Mouse (Mus musculus) hindbrain, embryonic 10.5 days (tissue): Measurements from ENCODE around the gene Rin1. TPM values are rescaled to one million over a fixed set of nuclear protein-coding genes. Genes with fewer than 3 reads are reported as not detected.

ENCODE experiments used
- DNase-seq: peaks from one replicate; pipeline ENCODE4 v3.0.0-alpha.2; 2017; ENCODE audit warnings: low spot score
- H3K27ac ChIP-seq: fragments of 300-500 bp; sonication (generic); 2 replicates; pipeline ENCODE4 v1.5.1; 2016; ENCODE audit warnings: mild to moderate bottlenecking, moderate library complexity
- H3K27me3 ChIP-seq: fragments of 300-500 bp; sonication (generic); 2 replicates; pipeline ENCODE4 v1.6.1; 2016; ENCODE audit warnings: mild to moderate bottlenecking; ENCODE audit not compliant: poor library complexity, insufficient read depth, severe bottlenecking
- H3K36me3 ChIP-seq: fragments of 300-500 bp; sonication (generic); 2 replicates; pipeline ENCODE4 v1.6.1; 2016; ENCODE audit warnings: mild to moderate bottlenecking, moderate library complexity
- H3K4me1 ChIP-seq: fragments of 300-500 bp; sonication (generic); replicated peaks from 2 replicates; pipeline ENCODE4 v1.6.1; 2016; ENCODE audit warnings: mild to moderate bottlenecking
- H3K4me3 ChIP-seq: fragments of 300-500 bp; sonication (generic); 2 replicates; pipeline ENCODE4 v1.5.1; 2016; ENCODE audit warnings: mild to moderate bottlenecking, moderate library complexity
- H3K9me3 ChIP-seq: fragments of 300-500 bp; sonication (generic); 2 replicates; pipeline ENCODE4 v1.6.1; 2016; ENCODE audit warnings: mild to moderate bottlenecking, moderate library complexity
- WGBS: fragments of 180-500 bp; shearing (Covaris S2); methylation state at CpG from one replicate; pipeline ENCODE4 v1.1.7; 2016; 5-methylcytosine and 5-hydroxymethylcytosine counted together
- polyA plus RNA-seq: library from polyadenylated mRNA; unstranded; fragments of >200 nt; fragmentation: Nextera tagmentation; extraction: Ambion mirVana; gene quantifications from 2 replicates; pipeline ENCODE4 v1.2.1, GENCODE M21; 2016

The Rin1 gene
- polyA plus RNA-seq, 1 experiment from 2014 or later: 3.0 TPM

DNA sequence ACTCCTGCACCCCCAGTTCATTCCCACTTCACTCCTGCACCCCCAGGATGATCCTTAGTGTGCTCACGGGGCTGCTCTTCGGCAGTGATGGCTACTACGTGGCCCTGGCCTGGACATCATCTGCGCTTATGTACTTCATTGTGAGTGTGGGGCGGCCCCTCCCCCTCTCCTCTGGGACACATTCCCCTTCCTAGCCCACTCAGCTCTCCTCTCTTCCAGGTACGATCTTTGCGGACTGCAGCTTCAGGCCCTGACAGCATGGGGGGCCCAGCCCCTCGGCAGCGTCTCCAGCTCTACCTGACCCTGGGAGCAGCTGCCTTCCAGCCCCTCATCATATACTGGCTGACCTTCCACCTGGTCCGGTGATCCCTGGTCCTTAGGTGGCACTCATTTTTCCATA, 41.8 kb downstream of the Rin1 start:
- H3K27ac ChIP-seq: no peak overlapping the region
- peaks cover 43% of the 10 kb centered on the region for H3K36me3 ChIP-seq
- peaks cover 61% of the 10 kb centered on the region for H3K4me1 ChIP-seq
- H3K27me3 ChIP-seq: 0 out of 2 replicates have a peak, but pooled peaks cover 1% of the 10 kb centered on the region
- DNase-seq: no peak
- 92% methylated on average over 10 of the region's 10 CpGs for WGBS
- no peaks in the 10 kb centered on the region for H3K9me3 ChIP-seq
- H3K4me3 ChIP-seq: no peak overlapping the region

GRCm38 (mm10) chr19:5093481-5094242, 43.4 kb downstream of the Rin1 start:
- Histone ChIP-seq H3K27me3 (0 out of 2 replicates have a peak, but pooled peaks cover 4% of the 10 kb centered on the region), H3K9me3 (no peaks in the 10 kb centered on the region), H3K4me1 (peaks cover 66% of the 10 kb centered on the region), H3K4me3 (peak overlapping the region; percentile 71), H3K27ac (no peak overlapping the region), H3K36me3 (peaks cover 43% of the 10 kb centered on the region)
- no peak for DNase-seq
- WGBS: 74% methylated on average over 12 of the region's 12 CpGs

DNA sequence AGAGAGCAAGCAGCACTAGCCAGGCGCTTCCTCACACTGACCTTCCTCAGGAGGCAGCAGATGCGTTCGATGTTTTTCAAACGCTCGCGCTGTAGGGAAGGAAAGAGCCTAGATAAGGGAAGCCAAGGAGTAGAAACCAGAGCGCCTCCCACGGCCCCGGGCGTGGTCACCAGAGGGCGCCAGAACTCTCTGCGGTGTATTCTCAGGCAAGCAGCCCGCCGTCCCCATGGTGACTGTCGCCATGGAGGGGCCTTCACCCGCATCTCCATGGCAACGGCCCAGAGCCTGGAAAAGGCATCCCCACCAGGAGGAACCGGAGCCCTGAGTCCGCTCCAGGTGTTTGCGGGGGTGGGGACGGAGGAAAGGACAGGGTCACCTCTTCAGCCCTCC, 44.0 kb downstream of the Rin1 start:
- Histone ChIP-seq H3K9me3 (no peaks in the 10 kb centered on the region), H3K27me3 (0 out of 2 replicates have a peak, but pooled peaks cover 4% of the 10 kb centered on the region), H3K4me1 (peaks cover 66% of the 10 kb centered on the region), H3K27ac (peak overlapping the region; percentile 94; the same call in 1 of the 2 replicates), H3K4me3 (peak overlapping the region; percentile 71), H3K36me3 (peaks cover 44% of the 10 kb centered on the region)
- peak; percentile 98 for DNase-seq
- WGBS: under 1% methylated on average over 21 of the region's 21 CpGs

DNA sequence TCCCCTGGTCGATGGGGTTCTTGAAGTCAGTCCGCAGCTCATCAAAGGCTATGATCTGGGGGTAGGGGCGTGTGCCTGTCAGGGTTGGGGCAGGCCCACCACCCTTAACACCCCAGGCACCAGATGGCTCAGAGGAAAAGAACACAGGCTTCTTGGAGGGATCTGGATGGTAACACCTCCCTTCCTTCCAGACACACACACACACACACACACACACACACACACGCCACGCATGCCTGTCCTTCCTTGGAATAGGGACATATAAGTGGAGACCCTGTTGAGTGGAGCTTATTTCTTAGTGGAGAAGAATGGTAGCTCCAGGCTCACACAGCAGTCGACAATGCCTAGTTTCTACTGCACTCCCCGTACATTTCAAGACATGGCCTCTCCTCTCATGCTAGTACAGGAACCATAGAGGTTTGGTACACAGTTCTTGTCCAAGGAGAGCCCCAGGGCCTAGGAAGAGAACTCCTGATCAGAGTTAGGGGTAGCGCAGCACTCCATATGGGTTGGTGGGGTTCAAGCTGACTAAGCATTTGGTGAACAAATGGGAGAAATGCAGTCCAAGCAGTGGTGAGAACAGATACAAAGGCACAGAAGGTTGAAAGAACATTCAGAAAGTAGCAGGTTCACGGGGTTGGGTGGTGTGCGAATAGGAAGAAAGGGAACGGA, 44.6 kb downstream of the Rin1 start:
- peak overlapping the region; percentile 94 for H3K27ac ChIP-seq
- peaks cover 45% of the 10 kb centered on the region for H3K36me3 ChIP-seq
- H3K4me1 ChIP-seq: peaks cover 67% of the 10 kb centered on the region
- peak; percentile 30 for DNase-seq
- WGBS: 37% methylated on average over 11 of the region's 11 CpGs
- H3K9me3 ChIP-seq: no peaks in the 10 kb centered on the region
- H3K4me3 ChIP-seq: peak overlapping the region; percentile 71
- H3K27me3 ChIP-seq: peaks cover 9% of the 10 kb centered on the region; the same call in 1 of the 2 replicates

GRCm38 (mm10) chr19:5095887-5096474, 45.7 kb downstream of the Rin1 start:
- Histone ChIP-seq H3K9me3 (no peaks in the 10 kb centered on the region), H3K27ac (peak overlapping the region; percentile 94), H3K4me3 (peak overlapping the region; percentile 71), H3K4me1 (peaks cover 70% of the 10 kb centered on the region), H3K36me3 (peaks cover 45% of the 10 kb centered on the region), H3K27me3 (peaks cover 12% of the 10 kb centered on the region; the same call in 1 of the 2 replicates)
- peak; percentile 41 for DNase-seq
- 9% methylated on average over 9 of the region's 9 CpGs for WGBS

GRCm38 (mm10) chr19:5097521-5098362, 47.5 kb downstream of the Rin1 start:
- 2% methylated on average over 31 of the region's 31 CpGs for WGBS
- H3K9me3 ChIP-seq: no peaks in the 10 kb centered on the region
- peak overlapping the region; percentile 71 for H3K4me3 ChIP-seq
- H3K36me3 ChIP-seq: peaks cover 45% of the 10 kb centered on the region
- peaks cover 12% of the 10 kb centered on the region; the same call in 1 of the 2 replicates for H3K27me3 ChIP-seq
- peaks cover 70% of the 10 kb centered on the region for H3K4me1 ChIP-seq
- H3K27ac ChIP-seq: peak overlapping the region; percentile 94
- peak; percentile 44 for DNase-seq

GRCm38 (mm10) chr19:5098363-5099143, 48.3 kb downstream of the Rin1 start, which contains the start of gene Cnih2:
Gene Cnih2 (minus strand): TSS chr19:5098521.
- Histone ChIP-seq H3K27ac (peak within 1 kb of the TSS; percentile 94), H3K9me3 (no peaks in the 10 kb centered on the region), H3K27me3 (peaks cover 12% of the 10 kb centered on the region; the same call in 1 of the 2 replicates), H3K4me3 (peak within 1 kb of the TSS; percentile 71), H3K36me3 (peaks cover 45% of the 10 kb centered on the region), H3K4me1 (peaks cover 67% of the 10 kb centered on the region)
- peak; percentile 73 for DNase-seq
- WGBS: 3% methylated on average over 33 of the region's 48 CpGs

- Histone ChIP-seq H3K27ac (peak overlapping the region; percentile 97), H3K27me3 (no peaks in the 10 kb centered on the region), H3K4me3 (peak overlapping the region; percentile 91), H3K4me1 (peaks cover 35% of the 10 kb centered on the region), H3K36me3 (peaks cover 77% of the 10 kb centered on the region), H3K9me3 (no peaks in the 10 kb centered on the region)
- no peak for DNase-seq
- WGBS: 26% methylated on average over 9 of the region's 9 CpGs
Measured at GRCm38 (mm10) chr19:5106074-5106473, 55.8 kb downstream of the Rin1 start.

Other genes with a start within 250 kb of the Rin1 start
- 26.7 and 30.0 TPM in 2 replicates for gene Gm21992, start 238.9 kb upstream of the Rin1 start, polyA plus RNA-seq
- gene Rbm14, start 238.8 kb upstream of the Rin1 start, polyA plus RNA-seq: 126 and 130 TPM in 2 replicates
- gene Ccs, start 211.1 kb upstream of the Rin1 start, polyA plus RNA-seq: 46.9 and 49.6 TPM in 2 replicates
- 0.11 and 0.33 TPM in 2 replicates for gene Ccdc87, start 211.1 kb upstream of the Rin1 start, polyA plus RNA-seq
- 38.8 and 52.5 TPM in 2 replicates for gene Ctsf, start 195.4 kb upstream of the Rin1 start, polyA plus RNA-seq
- gene Actn3, start 172.6 kb upstream of the Rin1 start, polyA plus RNA-seq: 3.8 and 12.1 TPM in 2 replicates
- gene Zdhhc24, start 171.8 kb upstream of the Rin1 start, polyA plus RNA-seq: 17.6 and 19.5 TPM in 2 replicates
- gene Bbs1, start 143.9 kb upstream of the Rin1 start, polyA plus RNA-seq: 7.9 and 8.3 TPM in 2 replicates
- gene Dpp3, start 122.2 kb upstream of the Rin1 start, polyA plus RNA-seq: 204 and 218 TPM in 2 replicates
- gene Peli3, start 107.4 kb upstream of the Rin1 start, polyA plus RNA-seq: 2.1 and 3.7 TPM in 2 replicates
- gene Mrpl11, start 88.3 kb upstream of the Rin1 start, polyA plus RNA-seq: 157 and 163 TPM in 2 replicates
- gene Npas4, start 60.2 kb upstream of the Rin1 start, polyA plus RNA-seq: not detected in 2 replicates
- 5.5 and 8.4 TPM in 2 replicates for gene Slc29a2, start 26.6 kb upstream of the Rin1 start, polyA plus RNA-seq
- 38.8 and 41.6 TPM in 2 replicates for gene B4gat1, start 11.7 kb upstream of the Rin1 start, polyA plus RNA-seq
- 2.4 and 3.2 TPM in 2 replicates for gene AC124502.3, start 11.6 kb upstream of the Rin1 start, polyA plus RNA-seq
- 86.8 and 91.8 TPM in 2 replicates for gene Brms1, start 9.1 kb upstream of the Rin1 start, polyA plus RNA-seq
- gene Cd248, start 17.6 kb downstream of the Rin1 start, polyA plus RNA-seq: 26.9 and 39.1 TPM in 2 replicates
- gene Tmem151a, start 35.0 kb downstream of the Rin1 start, polyA plus RNA-seq: 1.5 and 1.8 TPM in 2 replicates
- gene Yif1a, start 38.1 kb downstream of the Rin1 start, polyA plus RNA-seq: 87.1 and 92.0 TPM in 2 replicates
- gene Cnih2, start 48.0 kb downstream of the Rin1 start, polyA plus RNA-seq: 42.1 and 115 TPM in 2 replicates
- gene Rab1b, start 56.6 kb downstream of the Rin1 start, polyA plus RNA-seq: 270 and 303 TPM in 2 replicates
- 35.5 and 45.8 TPM in 2 replicates for gene Klc2, start 68.1 kb downstream of the Rin1 start, polyA plus RNA-seq
- 23.7 and 26.1 TPM in 2 replicates for gene Pacs1, start 222.6 kb downstream of the Rin1 start, polyA plus RNA-seq
- 438 and 456 TPM in 2 replicates for gene Sf3b2, start 245.0 kb downstream of the Rin1 start, polyA plus RNA-seq
- 11.7 and 19.1 TPM in 2 replicates for gene Gal3st3, start 247.8 kb downstream of the Rin1 start, polyA plus RNA-seq